Mouse (Mus musculus) ES-E14 (cell line): Measurements from ENCODE around the gene Dlg2.

Source experiments
- CHD2 ChIP-seq: IDR thresholded peaks from 2 replicates; pipeline ENCODE4 v1.6.1; 2014; ENCODE audit warnings: mild to moderate bottlenecking, low read depth, low read length, inconsistent platforms
- MAFK ChIP-seq: IDR thresholded peaks from 2 replicates; pipeline ENCODE4 v1.6.1; 2014; ENCODE audit warnings: mild to moderate bottlenecking, low read depth, low read length, inconsistent platforms; ENCODE audit not compliant: insufficient read depth
- ZNF384 ChIP-seq: IDR thresholded peaks from 2 replicates; pipeline ENCODE4 v1.6.1; 2012; ENCODE audit warnings: low read depth, low read length, inconsistent platforms

- TF ChIP-seq CHD2 (no peak), MAFK (no peak), ZNF384 (no peak)
Measured at GRCm38 (mm10) chr7:92492262-92492661, 2015.8 kb downstream of the Dlg2 start.
